Mouse (Mus musculus): Measurements from ENCODE around the gene Ugt1a10. TPM values are rescaled to one million over a fixed set of nuclear protein-coding genes. Genes with fewer than 3 reads are reported as not detected.
"Not testable (repeated sequence)": the region's sequence is repeated elsewhere in the genome, so short reads cannot be mapped to it uniquely, and the experiment has no call there.

Ugt1a10 gene
- polyA plus RNA-seq (2015; fragmentation: Nextera tagmentation; extraction: Ambion mirVana) = not detected in 2 replicates

GRCm38 (mm10) chr1:88055088-88055487, at the start of gene Ugt1a10:
Gene Ugt1a10, plus strand, starts transcription at chr1:88055388.
- no peak within 1 kb of the TSS for H3K9ac ChIP-seq (replicated peaks)
- 91% methylated on average over 1 of the region's 1 CpGs for WGBS
- no peak within 1 kb of the TSS for H3K4me3 ChIP-seq (replicated peaks)
- no peaks in the 10 kb centered on the region for H3K9me3 ChIP-seq (replicated peaks)
- ATAC-seq (ENCODE audit: low FRiP score) = no peak
- no peaks in the 10 kb centered on the region for H3K27me3 ChIP-seq (replicated peaks)
- no peaks in the 10 kb centered on the region for H3K36me3 ChIP-seq
- no peak within 1 kb of the TSS for H3K27ac ChIP-seq (replicated peaks)
- no peak within 1 kb of the TSS for H3K4me2 ChIP-seq
- H3K4me1 ChIP-seq = no peaks in the 10 kb centered on the region

GRCm38 (mm10) chr1:88007692-88008210, 47.4 kb upstream of the Ugt1a10 start:
- Histone ChIP-seq H3K27me3 (replicated peaks) (no peaks in the 10 kb centered on the region), H3K4me2 (peak overlapping the region; percentile 60), H3K27ac (replicated peaks) (peak overlapping the region; percentile 95), H3K4me1 (peaks cover 22% of the 10 kb centered on the region), H3K4me3 (replicated peaks) (peak overlapping the region; percentile 71), H3K9ac (replicated peaks) (peak overlapping the region; percentile 80), H3K9me3 (replicated peaks) (no peaks in the 10 kb centered on the region), H3K36me3 (peaks cover 11% of the 10 kb centered on the region)
- peak; percentile 56 for ATAC-seq (ENCODE audit: low FRiP score)
- 4% methylated on average over 5 of the region's 5 CpGs for WGBS

- Histone ChIP-seq H3K9me3 (replicated peaks) (no peaks in the 10 kb centered on the region), H3K4me2 (peak within 1 kb of the TSS; percentile 60), H3K9ac (replicated peaks) (peak within 1 kb of the TSS; percentile 80), H3K4me1 (peaks cover 22% of the 10 kb centered on the region), H3K27ac (replicated peaks) (peak within 1 kb of the TSS; percentile 95), H3K36me3 (peaks cover 7% of the 10 kb centered on the region), H3K27me3 (replicated peaks) (no peaks in the 10 kb centered on the region), H3K4me3 (replicated peaks) (peak within 1 kb of the TSS; percentile 71)
- ATAC-seq (ENCODE audit: low FRiP score) = peak; percentile 96
- WGBS = under 1% methylated on average over 45 of the region's 45 CpGs
Observed at GRCm38 (mm10) chr1:88008211-88008697, 46.9 kb upstream of the Ugt1a10 start, which contains the start of gene Usp40. Gene Usp40, minus strand, starts transcription at chr1:88008551.

GRCm38 (mm10) chr1:88008735-88009134, 46.5 kb upstream of the Ugt1a10 start:
- ATAC-seq (ENCODE audit: low FRiP score) = 0 out of 2 replicates have a peak, but pooled peaks have one; percentile 12
- Histone ChIP-seq H3K9me3 (replicated peaks) (no peaks in the 10 kb centered on the region; the same call in 1 of the 2 replicates), H3K27me3 (replicated peaks) (no peaks in the 10 kb centered on the region), H3K36me3 (peaks cover 6% of the 10 kb centered on the region; the same call in 1 of the 2 replicates), H3K4me2 (peak overlapping the region; percentile 60), H3K4me3 (replicated peaks) (peak overlapping the region; percentile 71), H3K27ac (replicated peaks) (peak overlapping the region; percentile 95), H3K9ac (replicated peaks) (peak overlapping the region; percentile 80), H3K4me1 (peaks cover 22% of the 10 kb centered on the region)
- 46% methylated on average over 4 of the region's 4 CpGs for WGBS

GRCm38 (mm10) chr1:88009521-88009920, 45.7 kb upstream of the Ugt1a10 start:
- Histone ChIP-seq H3K4me1 (peaks cover 22% of the 10 kb centered on the region), H3K4me2 (no peak overlapping the region), H3K36me3 (peaks cover 6% of the 10 kb centered on the region; the same call in 1 of the 2 replicates), H3K4me3 (replicated peaks) (no peak overlapping the region), H3K9ac (replicated peaks) (no peak overlapping the region), H3K9me3 (replicated peaks) (peaks cover under 1% of the 10 kb centered on the region; the same call in 1 of the 2 replicates), H3K27ac (replicated peaks) (no peak overlapping the region), H3K27me3 (replicated peaks) (no peaks in the 10 kb centered on the region)
- ATAC-seq (ENCODE audit: low FRiP score) = no peak
- WGBS = 76% methylated on average over 3 of the region's 3 CpGs

GRCm38 (mm10) chr1:88013726-88014125, 41.5 kb upstream of the Ugt1a10 start:
- Histone ChIP-seq H3K4me1 (peaks cover 4% of the 10 kb centered on the region; the same call in 1 of the 2 replicates), H3K36me3 (no peaks in the 10 kb centered on the region), H3K4me2 (no peak overlapping the region), H3K9ac (replicated peaks) (no peak overlapping the region), H3K27me3 (replicated peaks) (no peaks in the 10 kb centered on the region), H3K9me3 (replicated peaks) (peaks cover 8% of the 10 kb centered on the region; the same call in 1 of the 2 replicates), H3K27ac (replicated peaks) (no peak overlapping the region), H3K4me3 (replicated peaks) (no peak overlapping the region)
- no peak for ATAC-seq (ENCODE audit: low FRiP score)
- WGBS = 80% methylated on average over 3 of the region's 3 CpGs

GRCm38 (mm10) chr1:88014194-88014593, 41.0 kb upstream of the Ugt1a10 start:
- Histone ChIP-seq H3K27me3 (replicated peaks) (no peaks in the 10 kb centered on the region), H3K27ac (replicated peaks) (no peak overlapping the region), H3K9me3 (replicated peaks) (peaks cover 8% of the 10 kb centered on the region; the same call in 1 of the 2 replicates), H3K9ac (replicated peaks) (no peak overlapping the region), H3K36me3 (no peaks in the 10 kb centered on the region), H3K4me2 (no peak overlapping the region), H3K4me1 (no peaks in the 10 kb centered on the region), H3K4me3 (replicated peaks) (no peak overlapping the region)
- ATAC-seq (ENCODE audit: low FRiP score) = no peak
- 90% methylated on average over 4 of the region's 4 CpGs for WGBS

DNA sequence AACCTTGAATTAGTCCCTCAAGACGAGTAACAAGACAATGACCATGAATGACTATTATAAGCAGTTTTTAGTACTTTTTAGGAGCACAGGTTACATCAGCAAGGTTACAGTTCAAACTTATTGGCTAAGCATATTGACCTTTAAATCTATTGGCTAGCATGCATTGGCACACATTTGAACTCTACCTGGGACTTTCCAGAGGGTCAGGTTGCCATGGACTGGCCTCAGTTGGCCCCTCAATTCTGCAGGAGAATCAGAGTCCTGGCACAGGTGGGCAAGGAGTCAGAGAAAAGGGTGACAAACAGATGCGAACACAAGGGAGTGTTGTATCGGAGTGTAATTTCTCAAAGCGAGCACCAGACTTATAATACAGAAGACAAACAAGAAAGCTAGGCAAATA, 40.5 kb upstream of the Ugt1a10 start:
- peaks cover 8% of the 10 kb centered on the region; the same call in 1 of the 2 replicates for H3K9me3 ChIP-seq (replicated peaks)
- H3K27ac ChIP-seq (replicated peaks) = no peak overlapping the region
- WGBS = 93% methylated on average over 4 of the region's 4 CpGs
- ATAC-seq (ENCODE audit: low FRiP score) = no peak
- no peaks in the 10 kb centered on the region for H3K36me3 ChIP-seq
- no peak overlapping the region for H3K9ac ChIP-seq (replicated peaks)
- H3K4me2 ChIP-seq = no peak overlapping the region
- H3K27me3 ChIP-seq (replicated peaks) = no peaks in the 10 kb centered on the region
- no peaks in the 10 kb centered on the region for H3K4me1 ChIP-seq
- H3K4me3 ChIP-seq (replicated peaks) = no peak overlapping the region

DNA sequence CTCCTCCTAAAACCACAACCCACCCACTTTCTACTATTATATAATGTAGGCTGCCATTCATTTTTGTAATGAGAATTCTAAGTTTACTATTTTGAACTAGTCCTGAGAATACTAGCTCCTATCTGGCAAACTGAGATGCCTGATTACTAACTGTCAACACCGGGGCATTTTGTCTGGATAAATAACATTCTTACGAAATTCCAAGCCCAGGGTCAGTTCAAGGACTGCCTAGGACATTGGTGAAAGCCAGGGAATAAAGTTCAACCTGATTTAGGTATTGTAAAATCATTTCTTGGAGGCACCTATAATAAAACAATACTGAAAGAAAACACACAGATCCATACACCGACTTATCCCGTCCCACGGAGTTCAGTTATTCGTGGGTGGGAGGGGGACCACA, 39.8 kb upstream of the Ugt1a10 start:
- H3K4me1 ChIP-seq = no peaks in the 10 kb centered on the region
- H3K4me2 ChIP-seq = no peak overlapping the region
- WGBS = 90% methylated on average over 6 of the region's 6 CpGs

DNA sequence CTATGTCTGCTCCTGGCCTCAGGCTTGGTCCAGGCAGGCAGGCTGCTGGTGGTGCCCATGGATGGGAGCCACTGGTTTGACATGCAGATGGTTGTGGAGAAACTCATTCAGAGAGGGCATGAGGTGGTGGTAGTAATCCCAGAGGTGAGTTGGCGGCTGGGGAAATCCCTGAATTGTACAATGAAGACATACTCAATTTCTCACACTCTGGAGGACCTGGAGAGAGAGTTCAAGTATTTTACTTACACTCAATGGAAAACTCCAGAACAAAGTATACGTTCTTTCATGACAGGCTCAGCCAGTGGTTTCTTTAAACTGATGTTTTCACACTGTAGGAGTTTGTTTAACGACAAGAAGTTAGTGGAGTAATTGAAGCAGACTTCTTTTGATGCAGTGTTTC, 29.9 kb upstream of the Ugt1a10 start:
- H3K4me3 ChIP-seq (replicated peaks); H3K27ac ChIP-seq (replicated peaks); H3K9me3 ChIP-seq (replicated peaks); H3K4me1 ChIP-seq; H3K27me3 ChIP-seq (replicated peaks); H3K9ac ChIP-seq (replicated peaks); ATAC-seq (ENCODE audit: low FRiP score); H3K4me2 ChIP-seq; H3K36me3 ChIP-seq: not testable (repeated sequence)
- 81% methylated on average over 3 of the region's 3 CpGs for WGBS

More for the DNA sequence above, 39.8 kb upstream of the Ugt1a10 start:
- ATAC-seq (ENCODE audit: low FRiP score) = no peak
- Histone ChIP-seq H3K36me3 (no peaks in the 10 kb centered on the region), H3K27ac (replicated peaks) (no peak overlapping the region), H3K27me3 (replicated peaks) (no peaks in the 10 kb centered on the region), H3K9ac (replicated peaks) (no peak overlapping the region), H3K4me3 (replicated peaks) (no peak overlapping the region), H3K9me3 (replicated peaks) (peaks cover 8% of the 10 kb centered on the region; the same call in 1 of the 2 replicates)

DNA sequence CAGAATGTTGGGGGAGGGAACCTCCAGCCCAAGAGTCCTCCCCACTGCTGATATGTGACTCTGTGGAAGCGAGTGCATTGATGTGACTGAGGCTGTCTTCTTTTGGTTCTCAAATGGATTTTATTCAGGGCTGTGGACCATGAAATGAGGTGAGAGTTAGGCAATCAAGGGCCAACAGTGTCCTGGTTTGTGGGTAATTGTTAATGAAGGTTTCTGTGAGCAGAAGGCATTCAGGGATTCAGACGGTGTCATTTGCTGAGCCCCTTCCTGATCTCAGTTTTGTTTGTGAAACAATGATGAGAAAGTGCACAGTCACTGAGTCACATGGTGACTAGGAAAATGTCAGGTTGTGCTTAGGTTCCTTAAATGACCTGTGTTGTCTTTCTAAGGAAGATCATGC, 12.1 kb upstream of the Ugt1a10 start:
- not testable (repeated sequence) for H3K4me1 ChIP-seq; H3K27ac ChIP-seq (replicated peaks); H3K9me3 ChIP-seq (replicated peaks); H3K4me3 ChIP-seq (replicated peaks); H3K36me3 ChIP-seq; H3K4me2 ChIP-seq; ATAC-seq (ENCODE audit: low FRiP score); H3K9ac ChIP-seq (replicated peaks); H3K27me3 ChIP-seq (replicated peaks)
- 59% methylated on average over 1 of the region's 2 CpGs for WGBS

- H3K9ac ChIP-seq (replicated peaks); H3K27me3 ChIP-seq (replicated peaks); H3K4me3 ChIP-seq (replicated peaks); H3K27ac ChIP-seq (replicated peaks); H3K9me3 ChIP-seq (replicated peaks); H3K36me3 ChIP-seq; H3K4me1 ChIP-seq; ATAC-seq (ENCODE audit: low FRiP score); H3K4me2 ChIP-seq: not testable (repeated sequence)
- WGBS = 78% methylated on average over 4 of the region's 5 CpGs
Observed at GRCm38 (mm10) chr1:88044832-88045437, 10.3 kb upstream of the Ugt1a10 start.

All from neural tube, embryonic 15.5 days (tissue).